Mouse (Mus musculus) ovary, postnatal 14 days (tissue): ENCODE measurements around the gene Lsm2.
"Not testable (repeated sequence)": the region's sequence is repeated elsewhere in the genome, so short reads cannot be mapped to it uniquely, and the experiment has no call there.

Source experiments
- DNase-seq: peaks from one replicate; pipeline ENCODE4 v3.0.0; 2022; ENCODE audit warnings: low spot score

Gene Lsm2

DNA sequence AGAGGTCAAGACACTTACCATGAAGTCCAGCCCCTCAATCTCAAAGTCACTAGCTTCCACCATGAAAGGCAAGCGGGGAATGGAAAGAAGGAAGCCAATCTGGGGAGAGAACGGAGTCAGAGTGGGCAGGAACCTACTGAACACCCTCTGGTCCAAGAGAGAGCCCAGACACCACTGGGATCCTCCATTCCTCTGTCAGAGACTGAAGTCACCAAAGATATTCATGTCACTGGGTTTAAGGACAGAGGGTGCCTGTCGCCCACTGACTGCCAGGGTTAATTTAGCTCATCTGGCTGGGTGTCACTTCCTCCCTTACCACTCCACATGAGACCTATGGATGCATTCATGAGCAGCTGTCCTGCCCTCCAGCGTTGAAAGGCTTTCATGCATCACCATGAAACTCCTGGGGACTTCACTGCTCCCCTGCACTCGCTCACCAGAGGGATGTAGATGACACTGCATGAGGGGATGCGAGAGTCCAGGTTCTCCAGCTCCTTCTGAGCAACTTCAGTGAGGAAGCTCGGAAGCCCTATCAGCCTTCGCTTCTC lies 50.7 kb downstream of the Lsm2 start:
- no peak for DNase-seq

DNA sequence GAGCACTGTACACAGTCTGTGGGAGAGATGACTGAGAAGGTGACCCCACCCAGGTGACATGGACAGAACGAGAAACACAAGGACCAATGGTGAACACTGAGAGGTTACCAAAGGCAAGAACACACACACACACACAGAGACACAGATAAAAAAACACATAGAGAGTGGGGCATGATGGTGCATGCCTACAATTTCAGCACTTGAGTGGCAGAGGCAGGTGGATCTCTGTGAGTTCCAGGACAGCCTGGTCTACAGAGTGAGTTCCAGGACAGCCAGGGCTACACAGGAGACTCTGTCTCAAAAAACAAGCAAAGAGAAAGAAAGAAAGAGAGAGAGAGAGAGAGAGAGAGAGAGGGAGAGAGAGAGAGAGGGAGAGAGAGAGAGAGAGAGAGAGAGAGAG lies 52.0 kb downstream of the Lsm2 start:
- not testable (repeated sequence) for DNase-seq

DNA sequence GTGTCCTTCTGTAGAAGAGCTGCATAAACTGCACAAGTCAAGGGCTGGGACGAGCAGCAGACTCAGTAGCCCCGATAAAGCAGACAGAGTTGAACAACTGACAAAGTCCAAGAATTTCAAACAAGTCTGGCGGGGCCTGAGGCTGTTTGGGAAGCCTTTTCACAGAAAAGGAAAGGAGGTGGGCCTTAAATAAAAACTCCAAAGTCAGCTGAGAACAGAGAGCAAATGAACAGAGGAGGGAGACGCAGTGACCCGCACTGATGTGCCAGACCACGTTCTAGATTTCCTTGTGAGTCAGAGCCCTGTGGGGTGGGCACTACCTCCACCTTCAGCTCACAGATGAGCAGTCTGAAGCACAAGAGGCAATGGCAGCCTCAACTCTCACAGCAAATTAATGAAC lies 53.2 kb downstream of the Lsm2 start:
- DNase-seq: no peak
